Mouse (Mus musculus) testis, adult 2 months (tissue): Measurements from ENCODE around the gene Bcl2.

ENCODE experiments used
- CTCF ChIP-seq: fragments of 200-500 bp; IDR thresholded peaks from 2 replicates; pipeline ENCODE4 v1.5.1; 2012; ENCODE audit warnings: low read depth, mild to moderate bottlenecking, inconsistent platforms, low read length, moderate library complexity; ENCODE audit not compliant: control insufficient read depth, insufficient read depth, insufficient replicate concordance
- POLR2A ChIP-seq: fragments of 200-500 bp; IDR thresholded peaks from 2 replicates; pipeline ENCODE4 v1.6.1; 2012; ENCODE audit warnings: low read depth, mild to moderate bottlenecking, inconsistent platforms, low read length, moderate library complexity; ENCODE audit not compliant: control insufficient read depth

DNA sequence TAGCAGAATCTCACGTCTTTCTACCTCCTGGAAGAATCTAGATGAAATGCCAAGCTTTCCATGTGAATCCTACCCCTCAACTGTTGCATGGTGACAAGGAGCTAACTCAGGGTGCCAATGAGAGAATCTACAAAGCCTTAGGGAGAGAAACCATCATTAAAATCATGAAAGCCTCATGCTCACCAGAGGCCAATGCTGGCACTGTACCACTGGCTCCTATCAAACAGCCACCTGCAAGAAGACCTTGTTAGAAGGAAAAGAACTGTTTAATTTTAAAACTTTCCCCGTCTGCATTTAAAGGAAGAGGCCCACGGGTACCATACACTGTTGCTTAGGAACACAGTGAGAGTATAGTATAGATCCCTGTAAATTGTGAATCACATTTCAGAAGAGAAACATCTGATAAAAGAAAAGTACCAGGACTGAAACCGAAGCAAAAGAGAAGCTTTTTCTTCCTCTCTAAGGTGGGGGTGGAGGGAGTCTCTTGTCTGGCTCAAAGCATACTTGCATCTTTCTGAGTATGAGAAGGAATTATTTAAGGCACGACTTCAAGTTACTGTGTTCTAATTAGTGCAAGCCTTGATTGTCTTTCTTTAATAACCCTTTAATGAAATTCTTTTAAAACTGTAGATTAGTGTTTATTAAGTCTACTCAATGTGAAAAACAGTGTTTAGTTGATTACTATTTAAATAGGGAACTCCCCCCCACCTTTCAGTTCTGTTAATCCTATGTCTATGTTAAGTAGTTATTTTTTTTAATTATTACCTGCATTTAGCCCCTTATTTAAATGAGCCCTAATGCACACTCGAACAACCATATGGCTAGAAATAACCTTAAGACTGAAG lies 6.8 kb downstream of the Bcl2 start:
- no peak for TF ChIP-seq POLR2A
- no peak for TF ChIP-seq CTCF
